Mouse (Mus musculus) c-Kit-positive CD71-positive TER-119-positive erythroid progenitor cells, embryonic 14.5 days (primary cell): ENCODE results near the gene Tubb2a.

ENCODE experiments used
- DNase-seq: peaks from one replicate; pipeline ENCODE4 v3.0.0-alpha.2; 2013; ENCODE audit warnings: low spot score

Tubb2a gene

GRCm38 (mm10) chr13:34077492-34078271, at the start of gene Tubb2a:
Gene Tubb2a, minus strand, starts transcription at chr13:34078007.
- DNase-seq = peak; percentile 79

GRCm38 (mm10) chr13:34125711-34126110, 47.9 kb upstream of the Tubb2a start:
- DNase-seq = no peak

GRCm38 (mm10) chr13:34120536-34120935, 42.7 kb upstream of the Tubb2a start:
- no peak for DNase-seq

- no peak for DNase-seq
Measured at GRCm38 (mm10) chr13:34119406-34119805, 41.6 kb upstream of the Tubb2a start.

- peak; percentile 61 for DNase-seq
Measured at GRCm38 (mm10) chr13:34118816-34119215, 41.0 kb upstream of the Tubb2a start.

GRCm38 (mm10) chr13:34116508-34116907, 38.7 kb upstream of the Tubb2a start:
- DNase-seq = no peak

GRCm38 (mm10) chr13:34114654-34115053, 36.8 kb upstream of the Tubb2a start:
- DNase-seq = no peak

GRCm38 (mm10) chr13:34113086-34113485, 35.3 kb upstream of the Tubb2a start:
- DNase-seq = no peak

GRCm38 (mm10) chr13:34112369-34113081, 34.7 kb upstream of the Tubb2a start:
- DNase-seq = no peak

- no peak for DNase-seq
Measured at GRCm38 (mm10) chr13:34111878-34112277, 34.1 kb upstream of the Tubb2a start.

- DNase-seq = no peak
Measured at GRCm38 (mm10) chr13:34111019-34111418, 33.2 kb upstream of the Tubb2a start.

- DNase-seq = no peak
Measured at GRCm38 (mm10) chr13:34109677-34110058, 31.9 kb upstream of the Tubb2a start.

- DNase-seq = no peak
Measured at GRCm38 (mm10) chr13:34109035-34109676, 31.3 kb upstream of the Tubb2a start.

GRCm38 (mm10) chr13:34106999-34107398, 29.2 kb upstream of the Tubb2a start:
- no peak for DNase-seq

GRCm38 (mm10) chr13:34106256-34106655, 28.4 kb upstream of the Tubb2a start:
- DNase-seq = no peak

GRCm38 (mm10) chr13:34105364-34105763, 27.6 kb upstream of the Tubb2a start:
- DNase-seq = no peak

- DNase-seq = peak; percentile 25
Measured at GRCm38 (mm10) chr13:34101908-34102307, 24.1 kb upstream of the Tubb2a start.

GRCm38 (mm10) chr13:34101247-34101646, 23.4 kb upstream of the Tubb2a start:
- peak; percentile 42 for DNase-seq

- peak; percentile 65 for DNase-seq
Measured at GRCm38 (mm10) chr13:34100733-34101132, 22.9 kb upstream of the Tubb2a start.

- DNase-seq = no peak
Measured at GRCm38 (mm10) chr13:34097086-34097485, 19.3 kb upstream of the Tubb2a start.

GRCm38 (mm10) chr13:34096455-34096854, 18.6 kb upstream of the Tubb2a start:
- no peak for DNase-seq

GRCm38 (mm10) chr13:34095542-34096435, 18.0 kb upstream of the Tubb2a start:
- DNase-seq = no peak
